In genomic region chr6:96441971-96442370, GRCm38 (mm10) we compare ENCODE assay signal across 29 mouse cellular contexts.
"Had no signal": no experiment of that assay in that cellular context is flagged by ENCODE, and none has a peak within 500 bp of the region (broad histone marks: within the 10 kb centered on the region; RNA-seq: fewer than 3 reads in every experiment).

No protein-coding gene starts in this region.

- H3K4me1 ChIP-seq: embryonic facial prominence, embryonic 10.5 days; embryonic facial prominence, embryonic 12.5 days; embryonic facial prominence, embryonic 13.5 days; embryonic facial prominence, embryonic 15.5 days; forebrain, embryonic 12.5 days; forebrain, embryonic 15.5 days had no signal

- H3K4me3 ChIP-seq: embryonic facial prominence, embryonic 10.5 days; embryonic facial prominence, embryonic 12.5 days; embryonic facial prominence, embryonic 13.5 days; embryonic facial prominence, embryonic 15.5 days; erythroblast, embryonic 14.5 days; forebrain, embryonic 10.5 days; forebrain, embryonic 12.5 days; forebrain, embryonic 13.5 days; forebrain, embryonic 15.5 days; gastrocnemius, adult 2 months; heart, adult 2 months had no signal

- H3K36me3 ChIP-seq: embryonic facial prominence, embryonic 10.5 days; embryonic facial prominence, embryonic 12.5 days; embryonic facial prominence, embryonic 13.5 days; embryonic facial prominence, embryonic 15.5 days; forebrain, embryonic 10.5 days; forebrain, embryonic 12.5 days; forebrain, embryonic 15.5 days had no signal

- H3K9me3 ChIP-seq: embryonic facial prominence, embryonic 10.5 days; embryonic facial prominence, embryonic 12.5 days; embryonic facial prominence, embryonic 13.5 days; embryonic facial prominence, embryonic 15.5 days; forebrain, embryonic 10.5 days; forebrain, embryonic 12.5 days; forebrain, embryonic 13.5 days; forebrain, embryonic 15.5 days had no signal

- ATAC-seq: forebrain, embryonic 13.5 days; forebrain, embryonic 14.5 days; forebrain, embryonic 15.5 days; forebrain, embryonic 16.5 days; forebrain, postnatal 0 days had no signal

- H3K27me3 ChIP-seq: embryonic facial prominence, embryonic 12.5 days; embryonic facial prominence, embryonic 13.5 days; embryonic facial prominence, embryonic 15.5 days; forebrain, embryonic 12.5 days; forebrain, embryonic 13.5 days; forebrain, embryonic 15.5 days had no signal

- H3K27ac ChIP-seq: embryonic facial prominence, embryonic 10.5 days; embryonic facial prominence, embryonic 12.5 days; embryonic facial prominence, embryonic 13.5 days; embryonic facial prominence, embryonic 15.5 days; forebrain, embryonic 10.5 days; forebrain, embryonic 12.5 days; forebrain, embryonic 13.5 days; forebrain, embryonic 15.5 days; gastrocnemius, adult 2 months; heart, adult 2 months had no signal

- H3K4me2 ChIP-seq: embryonic facial prominence, embryonic 12.5 days; embryonic facial prominence, embryonic 13.5 days; embryonic facial prominence, embryonic 15.5 days; forebrain, embryonic 12.5 days; forebrain, embryonic 13.5 days; forebrain, embryonic 15.5 days had no signal

- DNase-seq: cerebellum, adult 2 months; cerebellum, adult 8-10 months; cerebellum, adult 9-10 months; cerebellum, adult 9-11 months; cerebellum, postnatal 10 days; cerebellum, postnatal 14 days; cerebellum, postnatal 25 days; cerebellum, postnatal 36 days; embryo, embryonic 11 days; forebrain, postnatal 0 days; gastrocnemius, adult 2 months; gastrocnemius, postnatal 10 days; gastrocnemius, postnatal 14 days; gastrocnemius, postnatal 25 days; gastrocnemius, postnatal 36 days; heart, adult 11 months; heart, adult 18-20 months; heart, adult 2 months had no signal

- H3K9ac ChIP-seq: embryonic facial prominence, embryonic 12.5 days; embryonic facial prominence, embryonic 13.5 days; embryonic facial prominence, embryonic 15.5 days; forebrain, embryonic 12.5 days; forebrain, embryonic 13.5 days; forebrain, embryonic 15.5 days; forebrain, postnatal 0 days had no signal
